Mouse (Mus musculus) lung, adult 2 months (tissue): ENCODE results near the gene Zcchc4.

ENCODE experiments used
- CTCF ChIP-seq: fragments of 200-500 bp; IDR thresholded peaks from 2 replicates; pipeline ENCODE4 v1.5.1; 2011; ENCODE audit warnings: mild to moderate bottlenecking, low read length, control low read depth; ENCODE audit not compliant: insufficient read depth
- POLR2A ChIP-seq: fragments of 200-500 bp; IDR thresholded peaks from 2 replicates; pipeline ENCODE4 v1.6.1; 2011; ENCODE audit warnings: low read depth, mild to moderate bottlenecking, control low read depth, low read length, borderline replicate concordance; ENCODE audit errors: extremely low read depth

DNA sequence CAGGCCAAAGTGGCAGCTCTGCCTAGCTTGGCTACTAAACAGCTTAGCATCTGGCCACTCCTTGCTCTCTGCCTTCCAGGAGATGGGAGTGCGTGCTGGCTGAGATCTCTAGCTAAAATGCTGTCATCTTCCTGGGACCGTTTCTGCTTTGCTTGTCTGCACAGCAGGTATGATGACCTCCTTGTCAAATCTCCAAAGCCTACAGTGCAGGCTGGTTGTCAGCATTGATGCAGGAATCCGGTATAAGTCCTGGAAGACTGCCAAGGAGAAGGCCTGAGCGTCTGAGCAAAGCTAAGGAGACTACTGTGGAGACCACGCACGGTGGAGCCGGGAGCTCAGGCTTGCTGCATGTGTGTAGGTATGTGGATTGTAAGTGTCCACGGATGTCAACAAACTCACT is at the start of gene Zcchc4:
- no peak for TF ChIP-seq POLR2A
- no peak for TF ChIP-seq CTCF
